9 mouse cellular contexts compared by ENCODE assay signal in the genomic region with DNA sequence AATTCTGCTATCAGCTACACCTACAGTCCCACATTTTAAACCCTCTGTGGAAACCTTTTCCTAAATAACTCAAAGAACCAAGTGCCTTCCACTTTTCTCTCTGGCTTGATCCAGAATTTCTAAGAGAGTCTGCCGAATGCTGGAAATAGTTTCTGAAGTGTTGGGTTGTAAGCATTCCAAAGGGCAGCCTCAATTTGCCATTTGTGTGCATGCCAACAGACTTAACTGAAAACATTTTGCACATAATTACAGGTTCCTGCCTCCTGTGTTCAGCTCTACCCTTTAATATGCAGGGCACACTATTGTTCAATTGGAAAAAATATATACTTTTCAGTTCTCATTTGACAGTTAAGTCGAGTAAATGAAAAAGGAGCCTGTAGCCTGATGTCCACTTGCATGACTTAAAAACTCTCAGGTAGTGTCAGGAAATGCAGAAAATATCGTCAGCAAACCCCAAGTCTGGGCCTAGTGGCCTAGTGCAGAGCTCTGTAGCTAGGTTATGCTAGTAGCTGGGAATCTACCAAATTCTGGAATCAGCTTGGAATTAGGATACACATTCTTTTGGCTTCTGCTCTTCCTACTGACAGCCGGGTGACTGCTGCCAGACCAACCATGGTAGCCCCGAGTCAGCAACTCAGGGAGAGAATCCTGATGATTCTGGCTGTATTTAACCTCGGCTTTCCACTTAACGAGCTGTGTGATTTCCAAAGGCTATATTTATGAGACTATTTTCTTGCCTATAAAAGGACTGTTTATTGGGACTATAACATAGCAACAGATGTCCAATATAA. TPM values are rescaled to one million over a fixed set of nuclear protein-coding genes. Genes with fewer than 3 reads are reported as not detected.
DNase-seq lines count a peak whose midpoint lies in the region; ATAC-seq and TF ChIP-seq lines count a peak whose summit lies in the region.
"Had no signal": no experiment of that assay in that cellular context is flagged by ENCODE, and none has a peak within 500 bp of the region (broad histone marks: within the 10 kb centered on the region; RNA-seq: fewer than 3 reads in every experiment).

No protein-coding gene starts in this region.

- no peak for TF ChIP-seq POLR2A in limb, embryonic 14.5 days (IDR thresholded peaks at IDR 0.05; ENCODE audit: borderline replicate concordance, extremely low read depth, insufficient read depth, insufficient read length)

- 50% methylated on average over 7 of the region's 7 CpGs for WGBS in hindbrain, postnatal 0 days
- 75% methylated on average over 7 of the region's 7 CpGs for WGBS in hindbrain, embryonic 13.5 days
- WGBS in neural tube, embryonic 15.5 days, result 53% methylated on average over 7 of the region's 7 CpGs
- 23% methylated on average over 7 of the region's 7 CpGs for WGBS in limb, embryonic 14.5 days

- no peak overlapping the region for H3K4me3 ChIP-seq in hindbrain, postnatal 0 days (ENCODE audit: low read length)
- H3K4me3 ChIP-seq in hindbrain, embryonic 13.5 days, result no peak overlapping the region
- H3K4me3 ChIP-seq in neural tube, embryonic 15.5 days (replicated peaks), result no peak overlapping the region
- H3K4me3 ChIP-seq in limb, embryonic 14.5 days (replicated peaks; ENCODE audit: low read length), result no peak overlapping the region
- H3K4me3 ChIP-seq: intestine, embryonic 15.5 days had no signal

- no peak for TF ChIP-seq CTCF in hindbrain, postnatal 0 days (IDR thresholded peaks at IDR 0.05; ENCODE audit: low read depth)

- H3K4me1 ChIP-seq in hindbrain, postnatal 0 days (ENCODE audit: insufficient read depth, low read length), result no peaks in the 10 kb centered on the region
- peaks cover 9% of the 10 kb centered on the region; the same call in 1 of the 2 replicates for H3K4me1 ChIP-seq in hindbrain, embryonic 13.5 days (replicated peaks)
- peaks cover 4% of the 10 kb centered on the region; the same call in 1 of the 2 replicates for H3K4me1 ChIP-seq in neural tube, embryonic 15.5 days
- H3K4me1 ChIP-seq in limb, embryonic 14.5 days (ENCODE audit: control insufficient read depth, insufficient read depth, low read length), result peaks cover 18% of the 10 kb centered on the region

- no peaks in the 10 kb centered on the region for H3K9me3 ChIP-seq in hindbrain, postnatal 0 days (ENCODE audit: low read length)
- H3K9me3 ChIP-seq in hindbrain, embryonic 13.5 days, result no peaks in the 10 kb centered on the region
- no peaks in the 10 kb centered on the region for H3K9me3 ChIP-seq in neural tube, embryonic 15.5 days (replicated peaks)
- H3K9me3 ChIP-seq in limb, embryonic 14.5 days (ENCODE audit: control insufficient read depth, low read length), result no peaks in the 10 kb centered on the region
- H3K9me3 ChIP-seq: intestine, embryonic 15.5 days had no signal

- no peaks in the 10 kb centered on the region for H3K27me3 ChIP-seq in hindbrain, postnatal 0 days (ENCODE audit: insufficient read depth, low read length)
- H3K27me3 ChIP-seq in hindbrain, embryonic 13.5 days, result no peaks in the 10 kb centered on the region
- H3K27me3 ChIP-seq in neural tube, embryonic 15.5 days (replicated peaks), result no peaks in the 10 kb centered on the region
- H3K27me3 ChIP-seq in limb, embryonic 14.5 days (ENCODE audit: control insufficient read depth, insufficient read depth, low read length), result no peaks in the 10 kb centered on the region; the same call in 1 of the 2 replicates
- H3K27me3 ChIP-seq: intestine, embryonic 15.5 days had no signal

- ATAC-seq in hindbrain, postnatal 0 days, result no peak
- ATAC-seq in hindbrain, embryonic 13.5 days (ENCODE audit: low FRiP score), result no peak
- ATAC-seq in neural tube, embryonic 15.5 days (ENCODE audit: low FRiP score), result peak; percentile 56; the same call in 1 of the 2 replicates
- peak; percentile 28; the same call in 1 of the 2 replicates for ATAC-seq in limb, embryonic 14.5 days (ENCODE audit: low FRiP score, low read depth)
- ATAC-seq: intestine, embryonic 15.5 days had no signal

- peak; percentile 20 for DNase-seq in hindbrain, postnatal 0 days (ENCODE audit: low spot score)
- no peak for DNase-seq in neural tube, embryonic 10.5 days (ENCODE audit: extremely low spot score, low spot score)
- DNase-seq in cerebellum, adult 8-10 months, result peak; percentile 15
- peak; percentile 29 for DNase-seq in limb, embryonic 14.5 days (ENCODE audit: low spot score)
- no peak for DNase-seq in right cerebral cortex, postnatal 25 days
- DNase-seq: adrenal gland, postnatal 25 days had no signal

- H3K27ac ChIP-seq in hindbrain, postnatal 0 days, result no peak overlapping the region
- no peak overlapping the region for H3K27ac ChIP-seq in hindbrain, embryonic 13.5 days
- H3K27ac ChIP-seq in neural tube, embryonic 15.5 days (replicated peaks), result no peak overlapping the region
- no peak overlapping the region for H3K27ac ChIP-seq in limb, embryonic 14.5 days (replicated peaks; ENCODE audit: low read depth, low read length)
- H3K27ac ChIP-seq: intestine, embryonic 15.5 days had no signal

- no peak overlapping the region for H3K9ac ChIP-seq in hindbrain, postnatal 0 days (replicated peaks; ENCODE audit: low read length)
- H3K9ac ChIP-seq in hindbrain, embryonic 13.5 days, result no peak overlapping the region
- H3K9ac ChIP-seq in neural tube, embryonic 15.5 days (replicated peaks), result no peak overlapping the region
- H3K9ac ChIP-seq in limb, embryonic 14.5 days (ENCODE audit: low read depth, low read length, severe bottlenecking), result no peak overlapping the region
- H3K9ac ChIP-seq: intestine, embryonic 15.5 days had no signal

- H3K36me3 ChIP-seq in hindbrain, postnatal 0 days (ENCODE audit: insufficient read depth, low read length), result no peaks in the 10 kb centered on the region
- H3K36me3 ChIP-seq in hindbrain, embryonic 13.5 days, result no peaks in the 10 kb centered on the region
- no peaks in the 10 kb centered on the region for H3K36me3 ChIP-seq in neural tube, embryonic 15.5 days
- H3K36me3 ChIP-seq in limb, embryonic 14.5 days (ENCODE audit: control insufficient read depth, insufficient read depth, low read length), result no peaks in the 10 kb centered on the region
- H3K36me3 ChIP-seq: intestine, embryonic 15.5 days had no signal

- no peak overlapping the region for H3K4me2 ChIP-seq in hindbrain, postnatal 0 days (ENCODE audit: low read depth, low read length)
- no peak overlapping the region for H3K4me2 ChIP-seq in hindbrain, embryonic 13.5 days
- H3K4me2 ChIP-seq in neural tube, embryonic 15.5 days, result no peak overlapping the region
- H3K4me2 ChIP-seq in limb, embryonic 14.5 days (replicated peaks; ENCODE audit: low read depth, low read length, severe bottlenecking), result no peak overlapping the region
- H3K4me2 ChIP-seq: intestine, embryonic 15.5 days had no signal

RNA-seq across cellular contexts. Expression of a gene that starts 50.1 kb away (rescaled TPM):
- total RNA-seq in hindbrain, postnatal 0 days (2014; rRNA removed), result 5.5 and 5.6 TPM in 2 replicates
- polyA plus RNA-seq in hindbrain, postnatal 0 days (2015; fragmentation: Nextera tagmentation; extraction: Ambion mirVana), result 8.2 and 8.9 TPM in 2 replicates
- 10.8 and 11.1 TPM in 2 replicates for polyA plus RNA-seq in hindbrain, embryonic 13.5 days (2015; fragmentation: Nextera tagmentation; extraction: Ambion mirVana)
- polyA plus RNA-seq in neural tube, embryonic 15.5 days (2015; fragmentation: Nextera tagmentation; extraction: Ambion mirVana), result 9.9 and 13.7 TPM in 2 replicates
- polyA plus RNA-seq in limb, embryonic 14.5 days (2012; rRNA removed), result 9.0 and 13.2 TPM in 2 replicates
- polyA plus RNA-seq in limb, embryonic 14.5 days (2014; fragmentation: Nextera tagmentation; extraction: Ambion mirVana), result 9.6 and 12.1 TPM in 2 replicates

RNA-seq across cellular contexts. Expression of a gene that starts 50.3 kb away (rescaled TPM):
- total RNA-seq in hindbrain, postnatal 0 days (2014; rRNA removed), result 0.68 and 2.0 TPM in 2 replicates
- 0.35 and 0.76 TPM in 2 replicates for polyA plus RNA-seq in hindbrain, postnatal 0 days (2015; fragmentation: Nextera tagmentation; extraction: Ambion mirVana)
- polyA plus RNA-seq in hindbrain, embryonic 13.5 days (2015; fragmentation: Nextera tagmentation; extraction: Ambion mirVana), result 0.44 and 0.57 TPM in 2 replicates
- 0.37 and 0.41 TPM in 2 replicates for polyA plus RNA-seq in neural tube, embryonic 15.5 days (2015; fragmentation: Nextera tagmentation; extraction: Ambion mirVana)
- 0.44 and 0.59 TPM in 2 replicates for polyA plus RNA-seq in limb, embryonic 14.5 days (2012; rRNA removed)
- 0.25 and 0.44 TPM in 2 replicates for polyA plus RNA-seq in limb, embryonic 14.5 days (2014; fragmentation: Nextera tagmentation; extraction: Ambion mirVana)

Comparison
In these comparisons a context has a peak if more than half of its experiments do, and no peak if none do; other contexts are left out.
1. ATAC-seq: peak in neural tube, embryonic 15.5 days (single experiment) and limb, embryonic 14.5 days (single experiment); none in hindbrain, postnatal 0 days (single experiment) and hindbrain, embryonic 13.5 days (single experiment).
2. DNase-seq: peak in hindbrain, postnatal 0 days (single experiment), cerebellum, adult 8-10 months (single experiment) and limb, embryonic 14.5 days (single experiment); none in neural tube, embryonic 10.5 days (single experiment) and right cerebral cortex, postnatal 25 days (single experiment).